Mouse (Mus musculus) kidney, embryonic 16.5 days (tissue): ENCODE results near the gene Fgfr2. TPM values are rescaled to one million over a fixed set of nuclear protein-coding genes. Genes with fewer than 3 reads are reported as not detected.

Experiments
- ATAC-seq: fragments of 200-750 bp; cut with Nextera tagmentation; 2 replicates; pipeline ENCODE4 v1.8.0; 2017; ENCODE audit warnings: moderate TSS enrichment; ENCODE audit not compliant: low FRiP score, low TSS enrichment
- H3K27ac ChIP-seq: fragments of 300-500 bp; sonication (generic); 2 replicates; pipeline ENCODE4 v1.5.1; 2014; ENCODE audit warnings: low read length
- H3K27me3 ChIP-seq: fragments of 300-500 bp; sonication (generic); 2 replicates; pipeline ENCODE4 v1.6.1; 2014; ENCODE audit warnings: low read length, control low read depth, mixed read lengths; ENCODE audit not compliant: insufficient read depth
- H3K36me3 ChIP-seq: fragments of 300-500 bp; sonication (generic); 2 replicates; pipeline ENCODE4 v1.6.1; 2014; ENCODE audit warnings: low read length, control low read depth, mixed read lengths; ENCODE audit not compliant: insufficient read depth
- H3K4me1 ChIP-seq: fragments of 300-500 bp; sonication (generic); 2 replicates; pipeline ENCODE4 v1.6.1; 2014; ENCODE audit warnings: low read length, control low read depth, mixed read lengths; ENCODE audit not compliant: insufficient read depth
- H3K4me2 ChIP-seq: fragments of 300-500 bp; sonication (generic); replicated peaks from 2 replicates; pipeline ENCODE4 v1.6.1; 2014; ENCODE audit warnings: low read depth, low read length
- H3K4me3 ChIP-seq: fragments of 300-500 bp; sonication (generic); 2 replicates; pipeline ENCODE4 v1.5.1; 2014; ENCODE audit warnings: mild to moderate bottlenecking, low read length
- H3K9ac ChIP-seq: fragments of 300-500 bp; sonication (generic); replicated peaks from 2 replicates; pipeline ENCODE4 v1.6.1; 2014; ENCODE audit warnings: low read length
- H3K9me3 ChIP-seq: fragments of 300-500 bp; sonication (generic); 2 replicates; pipeline ENCODE4 v1.6.1; 2016; ENCODE audit warnings: low read length, control low read depth
- WGBS: fragments of 180-500 bp; shearing (Covaris S2); extraction: QIAGEN DNeasy Blood & Tissue Kit; methylation state at CpG from one replicate; pipeline ENCODE4 v1.1.7; 2014; 5-methylcytosine and 5-hydroxymethylcytosine counted together
- polyA plus RNA-seq: library from polyadenylated mRNA; unstranded; fragments of >200 nt; fragmentation: Nextera tagmentation; extraction: Ambion mirVana; gene quantifications from 2 replicates; pipeline ENCODE4 v1.2.1, GENCODE M21; 2015

Gene Fgfr2
- polyA plus RNA-seq, 1 experiment from 2014 or later = 118 TPM

- no peak for ATAC-seq
- Histone ChIP-seq H3K27ac (no peak overlapping the region), H3K36me3 (no peaks in the 10 kb centered on the region), H3K4me2 (no peak overlapping the region), H3K9ac (no peak overlapping the region), H3K9me3 (no peaks in the 10 kb centered on the region), H3K27me3 (no peaks in the 10 kb centered on the region), H3K4me1 (peaks cover 11% of the 10 kb centered on the region; the same call in 1 of the 2 replicates), H3K4me3 (no peak overlapping the region)
- 68% methylated on average over 4 of the region's 4 CpGs for WGBS
Observed at GRCm38 (mm10) chr7:132729093-132729831, 393.9 kb downstream of the Fgfr2 start.

DNA sequence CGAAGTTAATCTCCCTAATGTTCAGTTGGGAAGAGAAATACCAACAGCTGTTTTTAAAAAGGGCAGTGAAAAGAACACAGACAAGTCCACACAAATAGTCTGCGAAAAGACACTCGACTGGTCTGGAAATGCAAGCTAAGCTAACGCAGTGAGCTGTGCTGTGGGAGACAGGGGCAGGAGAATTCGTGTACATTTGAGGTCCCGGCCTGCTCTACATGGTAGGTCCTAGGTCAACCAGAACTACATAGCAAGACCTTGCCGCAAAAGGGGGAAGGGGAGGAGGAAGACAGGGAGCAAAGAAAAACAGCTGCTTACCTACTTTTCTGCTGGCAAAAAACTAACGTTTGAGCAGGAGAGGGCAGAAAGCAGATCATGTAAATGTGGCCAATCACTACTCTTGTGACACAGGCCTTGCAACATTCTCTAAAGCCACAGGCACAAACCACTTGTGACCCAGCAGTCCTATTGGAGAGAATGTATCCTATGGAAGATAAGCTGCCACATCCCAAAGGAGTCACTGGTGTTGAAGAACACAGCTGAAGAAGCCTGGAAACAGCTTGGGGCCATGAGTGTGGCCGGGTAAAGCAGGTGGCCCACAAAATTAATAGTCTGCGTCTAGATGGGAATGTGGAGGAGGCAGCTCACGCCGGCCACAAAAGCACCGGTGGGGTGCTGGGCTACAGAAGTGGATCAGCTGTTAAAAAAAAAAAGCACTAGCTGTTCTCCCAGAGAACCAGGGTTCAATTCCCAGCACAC, 396.9 kb downstream of the Fgfr2 start:
- Histone ChIP-seq H3K4me1 (peaks cover 17% of the 10 kb centered on the region; the same call in 1 of the 2 replicates), H3K27me3 (no peaks in the 10 kb centered on the region), H3K36me3 (no peaks in the 10 kb centered on the region), H3K9ac (no peak overlapping the region), H3K9me3 (no peaks in the 10 kb centered on the region), H3K4me3 (no peak overlapping the region), H3K4me2 (no peak overlapping the region), H3K27ac (peak overlapping the region; percentile 51)
- WGBS = 42% methylated on average over 13 of the region's 13 CpGs
- no peak for ATAC-seq

DNA sequence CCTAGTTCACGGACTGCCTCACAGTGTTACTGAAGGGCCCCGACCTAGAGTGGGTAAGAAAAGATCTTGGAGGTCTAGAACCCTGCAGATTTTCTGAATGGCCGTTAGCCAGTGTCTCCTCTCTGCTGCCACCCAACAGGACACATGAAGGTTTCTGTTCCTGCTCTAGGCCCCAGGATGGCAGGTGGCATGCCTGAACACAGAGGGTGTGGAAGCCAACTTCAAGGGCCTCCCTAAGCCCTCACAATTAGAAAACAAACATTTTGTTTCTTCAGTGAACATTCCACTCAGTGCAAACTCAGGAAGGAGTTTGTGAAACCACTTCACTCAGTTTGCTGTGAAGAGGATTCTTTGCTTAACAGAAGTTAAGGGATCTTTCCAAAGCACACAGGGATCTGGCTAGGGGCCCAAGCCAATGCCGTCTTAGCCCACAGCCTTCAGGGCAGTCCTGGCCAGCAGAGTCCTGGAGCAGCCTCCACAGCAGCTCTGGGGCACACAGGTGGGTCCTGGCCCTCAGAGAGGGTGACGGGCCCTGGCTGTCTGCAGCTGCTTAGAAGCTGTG, 398.6 kb downstream of the Fgfr2 start:
- H3K4me2 ChIP-seq = no peak overlapping the region
- 90% methylated on average over 5 of the region's 5 CpGs for WGBS
- no peak overlapping the region for H3K4me3 ChIP-seq
- peaks cover 17% of the 10 kb centered on the region; the same call in 1 of the 2 replicates for H3K4me1 ChIP-seq
- no peaks in the 10 kb centered on the region for H3K27me3 ChIP-seq
- no peak overlapping the region for H3K9ac ChIP-seq
- no peak overlapping the region for H3K27ac ChIP-seq
- no peaks in the 10 kb centered on the region for H3K36me3 ChIP-seq
- ATAC-seq = no peak
- no peaks in the 10 kb centered on the region for H3K9me3 ChIP-seq

- no peaks in the 10 kb centered on the region for H3K27me3 ChIP-seq
- H3K9me3 ChIP-seq = no peaks in the 10 kb centered on the region
- H3K4me2 ChIP-seq = no peak overlapping the region
- no peak overlapping the region for H3K9ac ChIP-seq
- no peak overlapping the region for H3K4me3 ChIP-seq
- H3K4me1 ChIP-seq = peaks cover 17% of the 10 kb centered on the region; the same call in 1 of the 2 replicates
- no peaks in the 10 kb centered on the region for H3K36me3 ChIP-seq
- peak; percentile 72 for ATAC-seq
- H3K27ac ChIP-seq = no peak overlapping the region
- WGBS = 77% methylated on average over 11 of the region's 11 CpGs
Observed at GRCm38 (mm10) chr7:132723906-132724305, 399.2 kb downstream of the Fgfr2 start.

DNA sequence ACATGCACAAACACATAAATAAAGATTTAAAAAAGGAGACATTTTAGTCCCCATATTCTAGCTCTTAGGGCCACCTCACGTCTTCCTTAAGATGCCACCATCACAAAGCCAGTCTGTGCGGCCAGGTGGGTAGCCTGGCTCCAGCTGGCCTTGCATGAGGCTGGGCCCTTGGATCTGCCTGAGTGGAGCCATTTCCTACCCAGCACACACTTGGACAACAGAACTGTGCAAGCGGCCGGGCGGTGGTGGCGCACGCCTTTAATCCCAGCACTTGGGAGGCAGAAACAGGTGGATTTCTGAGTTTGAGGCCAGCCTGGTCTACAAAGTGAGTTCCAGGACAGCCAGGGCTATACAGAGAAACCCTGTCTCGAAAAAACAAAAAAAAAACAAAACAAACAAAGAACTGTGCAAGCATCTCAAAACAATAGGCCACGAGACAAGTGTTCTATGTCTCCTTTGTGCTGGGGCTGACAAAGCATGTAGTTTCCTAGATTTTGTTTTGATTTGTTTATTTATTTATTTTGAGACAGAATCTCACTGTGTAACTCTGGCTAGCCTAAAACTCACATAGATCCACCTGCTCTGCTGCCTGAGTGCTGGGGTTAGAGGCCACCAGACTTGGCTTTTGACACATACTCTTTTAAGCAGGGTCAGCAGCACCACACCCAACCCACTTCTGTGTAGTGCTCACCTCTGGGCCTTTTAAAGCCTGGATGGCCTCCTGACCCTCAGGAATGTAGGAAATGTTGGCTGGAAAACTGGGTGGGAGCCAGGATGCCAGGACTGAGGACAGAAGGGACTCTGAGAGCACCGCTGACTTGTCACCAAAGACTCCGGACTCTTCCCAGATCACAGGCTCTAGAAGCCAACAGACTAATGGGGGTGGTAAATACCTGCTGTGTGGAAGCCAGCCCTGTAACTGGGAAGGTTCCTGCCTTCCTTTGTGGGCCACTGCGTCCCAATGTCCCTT, 400.5 kb downstream of the Fgfr2 start:
- no peak for ATAC-seq
- no peak overlapping the region for H3K9ac ChIP-seq
- H3K36me3 ChIP-seq = no peaks in the 10 kb centered on the region
- H3K4me3 ChIP-seq = no peak overlapping the region
- peaks cover 17% of the 10 kb centered on the region; the same call in 1 of the 2 replicates for H3K4me1 ChIP-seq
- no peaks in the 10 kb centered on the region for H3K27me3 ChIP-seq
- H3K27ac ChIP-seq = no peak overlapping the region
- no peaks in the 10 kb centered on the region for H3K9me3 ChIP-seq
- 86% methylated on average over 12 of the region's 12 CpGs for WGBS
- no peak overlapping the region for H3K4me2 ChIP-seq

DNA sequence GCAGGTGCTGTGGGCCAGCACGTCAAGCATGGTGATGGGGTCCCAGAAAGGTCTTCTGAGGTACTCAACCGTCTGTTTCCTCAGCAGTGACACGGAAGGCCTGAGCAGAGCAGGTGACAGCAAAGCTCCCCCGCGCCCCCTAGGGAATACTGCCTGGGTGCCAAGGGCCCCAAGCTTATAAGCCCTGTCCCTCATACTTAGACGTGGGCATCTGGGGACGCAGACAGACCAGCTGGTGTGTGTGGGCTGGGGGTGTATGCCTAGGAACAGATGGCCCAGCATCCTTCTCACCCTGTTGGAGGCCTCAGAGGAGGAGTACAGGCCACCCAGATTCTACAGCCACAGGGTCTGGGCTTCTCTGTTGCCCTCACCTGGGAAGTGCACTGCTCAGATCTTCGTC, 402.6 kb downstream of the Fgfr2 start:
- 72% methylated on average over 8 of the region's 8 CpGs for WGBS
- Histone ChIP-seq H3K27me3 (no peaks in the 10 kb centered on the region), H3K4me1 (peaks cover 7% of the 10 kb centered on the region; the same call in 1 of the 2 replicates), H3K9me3 (no peaks in the 10 kb centered on the region), H3K4me3 (no peak overlapping the region), H3K36me3 (0 out of 2 replicates have a peak, but pooled peaks cover under 1% of the 10 kb centered on the region), H3K27ac (no peak overlapping the region), H3K4me2 (no peak overlapping the region), H3K9ac (no peak overlapping the region)
- no peak for ATAC-seq

DNA sequence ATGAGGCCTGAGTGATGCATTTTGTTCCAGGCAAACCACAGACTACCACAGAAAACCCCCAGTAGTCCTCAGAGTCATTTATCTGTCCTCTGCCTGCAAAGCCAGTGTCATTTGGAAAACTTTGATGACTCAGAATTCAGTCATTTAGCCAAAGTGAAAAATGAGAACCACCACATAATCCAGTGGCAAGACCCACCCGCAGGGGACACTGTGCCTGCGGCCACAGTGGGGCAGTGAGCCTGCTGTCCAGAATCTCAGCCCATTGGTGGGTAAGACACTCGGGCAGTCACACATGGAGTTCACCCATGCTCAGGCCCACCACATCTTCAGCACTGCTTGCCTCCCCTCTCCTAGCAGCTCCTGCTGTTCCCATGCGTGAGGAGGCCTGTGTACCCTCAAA, 403.6 kb downstream of the Fgfr2 start:
- no peaks in the 10 kb centered on the region for H3K9me3 ChIP-seq
- whole genome bisulfite sequencing = 86% methylated on average over 4 of the region's 4 CpGs
- ATAC-seq = no peak

DNA sequence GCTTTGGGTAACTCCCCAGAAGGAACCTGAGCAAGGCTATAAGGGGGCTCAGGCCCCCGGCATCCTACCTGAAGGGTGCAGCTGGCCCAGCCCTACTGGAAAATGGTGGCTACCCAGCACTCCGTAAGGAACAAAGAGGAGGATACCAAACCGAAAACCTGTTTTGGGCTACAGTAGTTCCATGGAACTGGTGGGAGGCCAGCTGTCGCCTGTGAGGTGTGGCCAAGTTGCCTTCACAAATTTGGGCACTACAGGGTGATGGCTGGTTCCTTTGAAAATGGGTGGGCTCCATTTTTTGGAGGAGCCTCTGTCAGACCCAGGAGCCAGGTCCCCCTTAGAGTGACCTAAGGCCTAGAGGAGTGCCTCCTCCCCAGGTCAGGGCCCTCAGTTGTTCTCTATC, 407.9 kb downstream of the Fgfr2 start:
- Histone ChIP-seq H3K9me3 (no peaks in the 10 kb centered on the region), H3K4me2 (no peak overlapping the region), H3K36me3 (0 out of 2 replicates have a peak, but pooled peaks cover 5% of the 10 kb centered on the region), H3K27me3 (no peaks in the 10 kb centered on the region), H3K27ac (peak overlapping the region; percentile 94), H3K4me3 (no peak overlapping the region), H3K9ac (no peak overlapping the region), H3K4me1 (peaks cover 40% of the 10 kb centered on the region)
- ATAC-seq = no peak
- WGBS = 96% methylated on average over 4 of the region's 4 CpGs

More for the DNA sequence above, 403.6 kb downstream of the Fgfr2 start:
- Histone ChIP-seq H3K27ac (no peak overlapping the region), H3K9ac (no peak overlapping the region), H3K4me3 (no peak overlapping the region), H3K4me2 (no peak overlapping the region), H3K27me3 (no peaks in the 10 kb centered on the region), H3K4me1 (peaks cover 12% of the 10 kb centered on the region), H3K36me3 (0 out of 2 replicates have a peak, but pooled peaks cover 5% of the 10 kb centered on the region)
